Mouse (Mus musculus) spleen, adult 2 months (tissue): Measurements from ENCODE around the gene 1110051M20Rik.

ENCODE experiments used
- CTCF ChIP-seq: fragments of 200-500 bp; IDR thresholded peaks from 2 replicates; pipeline ENCODE4 v1.5.1; 2011; ENCODE audit warnings: mild to moderate bottlenecking, inconsistent platforms; ENCODE audit not compliant: insufficient read depth, insufficient read length, insufficient replicate concordance; ENCODE audit errors: extremely low read depth
- POLR2A ChIP-seq: fragments of 200-500 bp; IDR thresholded peaks from 2 replicates; pipeline ENCODE4 v1.6.1; 2011; ENCODE audit warnings: low read depth, low read length, inconsistent platforms

GRCm38 (mm10) chr2:91440686-91441085 lies 3.8 kb downstream of the 1110051M20Rik start:
- TF ChIP-seq POLR2A (no peak), CTCF (no peak)
